Mouse (Mus musculus) CD4-positive, CD25-positive, alpha-beta regulatory T cell, adult 4 months (primary cell): Measurements from ENCODE around the gene Cct7. TPM values are rescaled to one million over a fixed set of nuclear protein-coding genes. Genes with fewer than 3 reads are reported as not detected.

Experiments
- ATAC-seq: one replicate; pipeline ENCODE4 v1.8.0; 2017
- polyA plus RNA-seq, 2 experiments: library from polyadenylated mRNA; unstranded; fragments of 100-300 nt; shearing (Covaris generic); gene quantifications; one replicate each; pipeline ENCODE4 v1.2.1; 2017

Gene Cct7
- polyA plus RNA-seq, 2 experiments from 2014 or later: 315 to 339 TPM

- no peak for ATAC-seq
Measured at GRCm38 (mm10) chr6:85452816-85453215, 1.5 kb downstream of the Cct7 start.

- ATAC-seq: no peak
Measured at GRCm38 (mm10) chr6:85459621-85460020, 8.3 kb downstream of the Cct7 start.

GRCm38 (mm10) chr6:85465381-85465780, 14.1 kb downstream of the Cct7 start:
- no peak for ATAC-seq

GRCm38 (mm10) chr6:85469660-85470430, 18.5 kb downstream of the Cct7 start:
- no peak for ATAC-seq

- ATAC-seq: no peak
Measured at GRCm38 (mm10) chr6:85471962-85472361, 20.6 kb downstream of the Cct7 start.

GRCm38 (mm10) chr6:85472542-85472941, 21.2 kb downstream of the Cct7 start:
- no peak for ATAC-seq

- no peak for ATAC-seq
Measured at GRCm38 (mm10) chr6:85475581-85475980, 24.3 kb downstream of the Cct7 start.

- ATAC-seq: peak; percentile 39
Measured at GRCm38 (mm10) chr6:85477366-85477917, 26.1 kb downstream of the Cct7 start.

GRCm38 (mm10) chr6:85478416-85478815, 27.1 kb downstream of the Cct7 start:
- no peak for ATAC-seq

GRCm38 (mm10) chr6:85479979-85480378, 28.7 kb downstream of the Cct7 start:
- no peak for ATAC-seq

GRCm38 (mm10) chr6:85480685-85481084, 29.4 kb downstream of the Cct7 start:
- no peak for ATAC-seq

GRCm38 (mm10) chr6:85483843-85484721, 32.8 kb downstream of the Cct7 start:
- no peak for ATAC-seq

GRCm38 (mm10) chr6:85485738-85486137, 34.4 kb downstream of the Cct7 start:
- no peak for ATAC-seq

- ATAC-seq: no peak
Measured at GRCm38 (mm10) chr6:85488510-85488909, 37.2 kb downstream of the Cct7 start.

GRCm38 (mm10) chr6:85489717-85490116, 38.4 kb downstream of the Cct7 start:
- ATAC-seq: no peak

GRCm38 (mm10) chr6:85490252-85490651, 38.9 kb downstream of the Cct7 start:
- no peak for ATAC-seq

- ATAC-seq: no peak
Measured at GRCm38 (mm10) chr6:85491606-85492005, 40.3 kb downstream of the Cct7 start.

- ATAC-seq: no peak
Measured at GRCm38 (mm10) chr6:85496976-85497375, 45.7 kb downstream of the Cct7 start.

- ATAC-seq: no peak
Measured at GRCm38 (mm10) chr6:85498147-85498546, 46.8 kb downstream of the Cct7 start.

GRCm38 (mm10) chr6:85500416-85500815, 49.1 kb downstream of the Cct7 start:
- ATAC-seq: no peak

GRCm38 (mm10) chr6:85501571-85502102, 50.3 kb downstream of the Cct7 start:
- no peak for ATAC-seq

- ATAC-seq: no peak
Measured at GRCm38 (mm10) chr6:85502103-85502910, 51.0 kb downstream of the Cct7 start.
